Mouse (Mus musculus) liver, embryonic 14 days (tissue): ENCODE measurements around the gene Mob3c. TPM values are rescaled to one million over a fixed set of nuclear protein-coding genes. Genes with fewer than 3 reads are reported as not detected.

Experiments
- polyA plus RNA-seq: library from polyadenylated mRNA; depleted of rRNA; stranded (reverse); fragments of >200 nt; gene quantifications from 2 replicates; pipeline ENCODE4 v1.2.3, GENCODE M21; 2012; rRNA removed

Gene Mob3c
- polyA plus RNA-seq: 5.1 and 6.2 TPM in 2 replicates

DNA sequence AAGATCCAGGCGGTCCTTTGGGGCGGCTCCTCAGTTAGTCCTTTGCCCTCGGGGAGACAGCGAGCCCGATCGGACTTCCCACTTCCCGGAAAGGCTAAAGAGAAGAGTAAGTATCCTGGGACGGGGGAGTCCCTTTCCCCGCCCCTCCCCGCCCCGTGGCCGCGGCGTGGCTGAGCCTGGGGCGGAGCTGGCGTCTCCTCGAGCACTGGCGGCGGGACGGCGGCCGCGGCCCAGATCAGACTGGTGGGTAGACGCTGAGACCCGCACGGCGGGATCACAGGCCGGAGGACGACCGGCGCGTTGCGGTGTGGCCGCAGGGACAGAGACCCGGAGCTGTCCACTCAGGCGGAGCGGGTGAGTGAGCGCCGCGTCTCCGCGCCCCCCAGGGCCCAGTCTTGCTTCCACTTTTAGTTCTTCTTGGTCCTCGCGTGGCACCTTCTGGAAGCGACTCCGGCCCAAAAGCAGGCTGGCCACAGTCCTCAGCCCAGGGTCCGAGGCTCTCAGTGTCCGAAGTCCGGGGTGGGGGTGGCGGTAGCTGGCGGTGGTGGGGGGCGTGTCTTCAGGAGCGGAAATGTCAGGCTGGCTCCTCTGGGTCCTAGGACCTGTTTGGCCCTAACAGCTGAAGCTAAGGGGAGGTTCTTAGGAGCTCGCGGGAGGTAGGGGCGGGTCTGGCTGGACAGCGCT lies at the start of gene Mob3c:
Gene Mob3c, plus strand, starts transcription at position 205 of the 684 bp plus-strand sequence.

DNA sequence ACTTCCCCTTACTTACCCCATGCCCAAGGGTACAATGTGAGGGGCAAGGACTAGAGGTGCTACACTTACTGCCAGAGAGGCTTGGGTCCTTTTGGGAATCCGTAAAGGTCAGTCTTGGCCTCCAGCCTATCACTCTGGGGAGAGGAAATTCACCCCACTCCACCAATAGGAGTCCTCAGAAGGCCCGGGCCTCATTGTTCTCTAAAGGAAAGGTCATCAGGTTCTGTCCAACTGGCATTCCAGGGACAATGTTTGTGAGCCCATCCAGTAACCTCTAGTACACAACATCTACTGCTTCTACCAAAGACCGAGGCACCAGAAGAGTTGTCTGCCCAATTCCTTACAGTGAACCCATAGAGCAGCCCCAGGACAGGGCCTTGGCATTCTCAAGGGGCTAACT lies 47.0 kb upstream of the Mob3c start, which contains the start of gene Tex38:
Gene Tex38, minus strand, starts transcription at position 101 of the 400 bp plus-strand sequence.

DNA sequence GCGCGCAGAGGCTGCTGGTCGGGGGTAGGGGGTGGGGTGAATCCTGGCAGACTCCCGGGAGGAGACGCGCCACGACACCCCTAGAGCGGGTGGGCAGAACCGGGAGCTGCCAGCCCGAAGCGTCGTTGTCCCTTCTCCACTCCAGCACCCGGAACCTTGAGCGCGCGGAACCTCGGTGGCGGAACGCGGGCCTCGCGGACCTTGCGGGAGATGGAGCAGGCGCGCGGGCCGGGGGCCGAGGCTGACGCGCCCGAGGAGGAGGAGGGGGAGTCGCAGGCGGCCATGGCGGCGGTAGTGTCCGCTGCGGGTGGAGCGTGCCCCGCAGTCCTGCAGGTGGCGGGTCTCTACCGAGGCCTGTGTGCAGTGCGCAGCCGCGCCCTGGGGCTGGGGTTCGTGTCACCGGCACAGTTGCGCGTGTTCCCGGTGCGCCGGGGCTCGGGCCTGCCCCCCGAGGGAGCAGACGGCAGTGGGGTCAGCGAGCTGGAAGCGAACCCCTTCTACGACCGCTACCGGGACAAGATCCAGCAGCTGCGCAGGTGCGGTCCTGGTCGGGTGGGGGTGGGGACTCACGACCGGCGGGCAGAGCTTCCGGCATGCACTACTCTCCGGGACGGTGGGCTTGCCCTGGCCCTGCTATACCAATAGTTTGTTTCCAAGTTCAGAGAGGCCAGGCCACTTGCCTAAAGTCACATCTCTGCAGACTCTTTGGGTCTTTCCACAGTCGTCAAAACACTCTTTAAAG lies 43.0 kb upstream of the Mob3c start, which contains the start of gene Atpaf1:
Gene Atpaf1, plus strand, starts transcription at position 44 of the 742 bp plus-strand sequence.

DNA sequence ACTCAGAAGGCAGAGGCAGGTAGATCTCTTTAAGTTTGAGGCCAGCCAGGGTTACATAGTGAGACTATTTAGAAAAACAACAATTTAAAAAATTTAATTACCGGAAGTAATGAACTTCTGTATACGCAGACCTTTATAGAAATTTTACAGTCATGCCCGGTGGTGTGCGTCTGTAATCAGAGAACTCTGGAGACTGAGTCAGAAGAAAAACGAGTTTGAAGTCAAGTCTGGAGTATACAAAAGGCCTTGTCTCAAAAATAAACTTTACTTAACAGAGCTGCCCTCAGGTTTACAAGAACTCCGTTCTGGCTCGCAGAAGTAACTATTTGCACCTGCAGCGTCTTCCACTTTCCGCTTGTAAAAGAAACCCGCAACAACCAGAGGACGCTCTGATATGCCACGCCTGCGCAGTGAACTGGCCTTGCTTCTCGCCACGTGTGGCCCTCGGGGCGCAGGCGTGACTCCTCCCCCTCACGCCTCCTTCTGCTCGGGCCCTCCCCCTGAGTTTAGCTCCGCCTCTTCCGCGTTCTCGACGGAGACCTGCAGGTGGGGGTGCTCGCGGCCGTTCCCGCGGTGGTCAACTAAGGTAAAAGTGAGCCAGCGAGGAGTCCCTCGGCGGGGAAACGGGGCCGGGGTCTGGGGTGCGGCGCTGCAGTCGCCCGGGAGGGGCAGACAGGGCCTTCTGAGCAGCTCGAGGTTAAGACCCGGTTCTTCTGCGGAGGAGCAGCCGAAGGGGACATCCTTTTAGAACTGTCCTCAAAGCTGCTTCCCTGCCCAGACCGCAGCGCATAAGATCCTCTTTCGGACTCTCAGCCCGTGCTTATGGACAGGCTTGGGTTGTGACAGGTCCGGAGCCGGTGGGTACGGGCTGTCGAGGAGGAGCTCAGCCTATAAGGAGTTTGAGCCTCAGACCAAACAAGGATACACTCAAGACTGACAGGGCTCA lies 11.1 kb downstream of the Mob3c start, which contains the start of gene Mknk1:
Gene Mknk1, plus strand, starts transcription at position 503 of the 946 bp plus-strand sequence.

GRCm38 (mm10) chr4:115884022-115884421 lies 56.1 kb downstream of the Mob3c start, which contains the start of gene Kncn:
Gene Kncn, plus strand, starts transcription at chr4:115884400.

Other genes starting within 250 kb of the Mob3c start
- not detected in 2 replicates for gene Cyp4a32, start 227.1 kb upstream of the Mob3c start, polyA plus RNA-seq
- 0.70 and 0.98 TPM in 2 replicates for gene Cyp4b1, start 180.4 kb upstream of the Mob3c start, polyA plus RNA-seq
- 8.1 and 8.2 TPM in 2 replicates for gene Efcab14, start 90.3 kb upstream of the Mob3c start, polyA plus RNA-seq
- 0.05 and 0.07 TPM in 2 replicates for gene Tex38, start 47.1 kb upstream of the Mob3c start, polyA plus RNA-seq
- 9.3 and 9.6 TPM in 2 replicates for gene Atpaf1, start 43.3 kb upstream of the Mob3c start, polyA plus RNA-seq
- 32.7 and 39.0 TPM in 2 replicates for gene Mknk1, start 11.1 kb downstream of the Mob3c start, polyA plus RNA-seq
- gene Kncn, start 56.3 kb downstream of the Mob3c start, polyA plus RNA-seq: 0.01 TPM in 1 of 2 replicates, not detected in the other
- not detected in 2 replicates for gene 6430628N08Rik, start 62.6 kb downstream of the Mob3c start, polyA plus RNA-seq
- gene Dmbx1, start 111.8 kb downstream of the Mob3c start, polyA plus RNA-seq: not detected in 2 replicates
- gene Faah, start 189.8 kb downstream of the Mob3c start, polyA plus RNA-seq: 3.4 and 3.9 TPM in 2 replicates
- 4.4 and 5.0 TPM in 2 replicates for gene Nsun4, start 225.8 kb downstream of the Mob3c start, polyA plus RNA-seq
- 335 and 338 TPM in 2 replicates for gene Uqcrh, start 247.0 kb downstream of the Mob3c start, polyA plus RNA-seq
- gene Lrrc41, start 247.2 kb downstream of the Mob3c start, polyA plus RNA-seq: 11.6 and 13.9 TPM in 2 replicates